Mouse (Mus musculus) cerebellum, adult (tissue): ENCODE data around the gene Tcl1.
"Not testable (repeated sequence)": the region's sequence is repeated elsewhere in the genome, so short reads cannot be mapped to it uniquely, and the experiment has no call there.

Experiments
- ATAC-seq: cut with Nextera tagmentation; 2 replicates; pipeline ENCODE4 v1.9.2; 2017; ENCODE audit warnings: mild to moderate bottlenecking, moderate library complexity, mixed read lengths; ENCODE audit not compliant: insufficient number of reproducible peaks, low FRiP score, low TSS enrichment

Tcl1 gene

DNA sequence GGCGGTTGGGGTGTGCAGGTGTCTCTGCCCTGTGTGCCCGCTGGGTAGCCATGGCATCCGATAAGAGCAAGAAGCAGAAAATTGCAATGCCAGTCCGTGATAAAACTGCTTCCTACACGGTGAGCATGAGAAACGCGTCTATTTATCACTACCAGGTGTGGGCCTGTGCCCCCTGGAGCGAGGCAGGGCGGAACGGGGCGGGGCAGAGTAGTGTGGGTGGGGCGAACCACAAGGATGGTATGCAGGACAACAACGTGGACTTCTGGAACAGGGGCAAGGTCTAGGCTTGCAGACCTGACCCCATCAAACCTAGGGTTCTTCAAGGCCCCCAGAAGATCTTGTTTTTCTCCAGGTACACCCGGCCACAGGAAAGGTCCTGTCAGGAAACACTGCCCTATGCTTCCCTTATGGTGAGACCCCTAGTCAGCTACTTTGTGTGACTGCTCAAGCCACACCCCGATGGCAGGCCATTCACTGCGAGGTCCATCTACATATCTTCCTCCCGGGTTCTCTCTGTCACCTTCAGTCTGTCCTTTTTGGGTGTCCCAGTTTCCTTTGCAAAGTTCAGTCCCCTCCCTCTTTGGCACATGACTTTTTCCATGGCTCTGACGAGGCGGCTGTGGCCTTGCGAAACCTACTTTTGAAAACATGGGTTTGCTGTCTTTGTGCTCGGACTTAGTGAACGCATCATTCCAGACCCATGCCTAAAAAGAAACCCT is at the start of gene Tcl1:
Gene Tcl1 (minus strand): TSS at position 193 of the 719 bp plus-strand sequence.
- no peak for ATAC-seq

GRCm38 (mm10) chr12:105271016-105271965 is 48.7 kb upstream of the Tcl1 start:
- no peak for ATAC-seq

DNA sequence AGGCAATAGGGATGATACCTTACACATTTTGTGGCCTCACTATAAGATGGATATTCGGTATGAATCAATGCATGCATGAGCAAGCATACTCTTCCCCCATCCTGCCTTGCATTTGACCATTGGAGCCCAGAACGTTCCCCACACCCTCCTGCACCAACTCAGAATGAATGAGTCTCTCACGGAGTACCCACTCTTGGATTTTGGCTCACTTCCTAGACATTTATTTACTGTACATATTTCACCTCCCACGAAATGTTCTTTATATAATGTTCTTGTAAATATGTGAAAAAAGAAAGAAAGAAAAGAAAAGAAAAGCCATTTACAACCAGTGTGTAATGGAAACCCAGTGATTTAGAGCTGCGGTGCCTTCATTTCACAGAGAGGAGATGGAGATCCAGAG is 44.5 kb upstream of the Tcl1 start:
- no peak for ATAC-seq

DNA sequence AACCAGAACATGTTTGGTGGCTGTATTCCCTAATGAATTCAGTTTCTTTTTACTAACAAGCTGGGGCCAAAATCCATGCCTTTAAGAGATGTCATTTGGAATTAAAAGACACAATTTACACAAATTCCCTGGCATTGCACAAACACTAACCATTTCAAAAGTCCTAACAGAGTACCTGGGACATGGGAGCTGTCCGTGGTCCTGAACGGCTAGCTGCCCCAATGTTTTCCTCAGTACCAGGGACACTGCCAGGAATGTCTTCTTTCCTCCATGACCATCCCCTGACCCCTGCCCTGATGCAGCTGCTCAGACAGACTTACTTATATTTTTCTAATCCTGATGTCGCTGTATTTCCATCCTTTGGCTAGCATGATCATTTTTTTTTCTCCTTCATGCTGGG is 43.5 kb upstream of the Tcl1 start:
- ATAC-seq: no peak

- no peak for ATAC-seq
Observed at GRCm38 (mm10) chr12:105259221-105259620, 36.6 kb upstream of the Tcl1 start.

DNA sequence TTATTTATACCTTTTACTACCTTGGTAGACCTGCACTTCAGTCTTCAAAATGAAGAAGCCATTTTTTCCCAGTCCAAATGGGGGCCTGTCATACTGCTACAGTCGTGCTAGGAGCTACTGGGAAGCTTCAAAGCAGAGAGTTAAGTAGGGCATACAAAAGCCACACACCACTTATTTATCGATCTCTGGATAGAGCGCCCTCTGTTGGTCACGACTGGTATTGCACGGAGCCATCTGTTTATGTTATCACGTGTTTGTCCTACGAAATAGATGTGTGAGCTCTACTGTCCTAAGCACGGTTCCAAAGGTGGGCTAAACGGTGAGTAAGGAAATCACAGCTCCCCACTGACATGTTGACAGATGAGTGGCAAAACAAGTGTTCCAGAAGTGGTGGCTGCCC is 36.2 kb upstream of the Tcl1 start:
- ATAC-seq: no peak

- ATAC-seq: no peak
Observed at GRCm38 (mm10) chr12:105253796-105254195, 31.2 kb upstream of the Tcl1 start.

DNA sequence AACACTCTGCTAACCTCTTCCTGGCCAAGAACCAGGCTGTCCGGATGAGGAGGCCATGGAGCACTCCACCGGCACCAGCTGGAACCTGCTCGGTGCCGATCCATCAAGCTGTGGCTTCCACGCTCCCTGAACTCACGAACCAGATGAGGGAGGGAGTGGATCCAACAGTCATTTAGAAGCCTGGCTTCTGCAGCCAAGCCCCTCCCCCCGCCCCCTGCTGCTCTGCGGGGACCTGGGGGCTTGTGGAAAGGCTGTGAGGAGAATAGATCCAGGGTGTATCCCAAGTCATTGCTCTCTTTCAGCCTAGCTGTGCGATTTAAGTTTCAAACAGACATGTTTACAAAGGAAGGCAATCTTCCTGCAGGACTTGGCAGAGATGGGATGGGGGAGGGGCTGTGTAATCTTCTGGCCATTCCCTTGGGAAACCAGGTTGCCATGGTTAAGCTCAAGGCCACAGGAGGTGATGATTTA is 26.2 kb upstream of the Tcl1 start:
- ATAC-seq: 0 out of 2 replicates have a peak, but pooled peaks have one; percentile 46

DNA sequence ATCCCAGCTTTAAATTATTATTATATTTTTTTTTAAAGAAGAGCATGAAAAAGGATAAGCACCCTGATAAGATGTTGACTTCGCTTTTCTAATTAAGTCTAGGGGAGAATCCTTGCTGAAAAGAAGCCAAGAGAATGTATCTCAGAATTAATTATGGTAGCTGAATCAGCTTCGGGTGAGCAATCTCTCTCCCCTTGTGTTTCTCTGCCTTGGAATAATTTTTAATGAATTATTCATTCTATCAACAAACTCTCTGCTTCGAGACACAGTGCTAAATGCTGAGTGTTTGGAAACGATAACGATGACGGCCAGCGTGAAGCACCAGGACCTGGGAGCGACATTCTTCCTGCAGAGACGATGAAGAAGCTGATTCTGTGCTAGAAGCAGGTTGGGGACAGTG is 16.5 kb upstream of the Tcl1 start:
- ATAC-seq: no peak

DNA sequence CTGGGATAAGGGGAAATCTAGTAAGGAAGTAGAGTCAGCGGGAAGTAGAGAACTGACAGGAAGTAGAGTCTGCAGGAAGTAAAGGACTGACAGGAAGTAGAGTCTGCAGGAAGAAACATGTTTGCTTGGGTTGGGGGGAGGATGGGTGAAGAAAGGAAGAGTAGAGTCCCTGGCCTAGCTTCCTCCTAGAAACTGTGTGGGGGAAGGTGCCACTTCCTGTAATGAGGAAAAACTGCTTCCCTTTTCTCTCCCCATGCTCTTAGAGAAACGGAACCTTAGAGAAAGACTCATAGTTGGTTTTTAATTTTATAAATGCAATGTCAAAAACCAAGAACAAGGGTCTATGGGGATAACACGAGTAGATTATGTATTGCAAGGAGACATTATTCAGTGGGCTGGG is 12.5 kb upstream of the Tcl1 start:
- no peak for ATAC-seq

- ATAC-seq: no peak
Observed at GRCm38 (mm10) chr12:105234362-105234761, 11.8 kb upstream of the Tcl1 start.

GRCm38 (mm10) chr12:105224621-105225320 is 2.2 kb upstream of the Tcl1 start:
- no peak for ATAC-seq

DNA sequence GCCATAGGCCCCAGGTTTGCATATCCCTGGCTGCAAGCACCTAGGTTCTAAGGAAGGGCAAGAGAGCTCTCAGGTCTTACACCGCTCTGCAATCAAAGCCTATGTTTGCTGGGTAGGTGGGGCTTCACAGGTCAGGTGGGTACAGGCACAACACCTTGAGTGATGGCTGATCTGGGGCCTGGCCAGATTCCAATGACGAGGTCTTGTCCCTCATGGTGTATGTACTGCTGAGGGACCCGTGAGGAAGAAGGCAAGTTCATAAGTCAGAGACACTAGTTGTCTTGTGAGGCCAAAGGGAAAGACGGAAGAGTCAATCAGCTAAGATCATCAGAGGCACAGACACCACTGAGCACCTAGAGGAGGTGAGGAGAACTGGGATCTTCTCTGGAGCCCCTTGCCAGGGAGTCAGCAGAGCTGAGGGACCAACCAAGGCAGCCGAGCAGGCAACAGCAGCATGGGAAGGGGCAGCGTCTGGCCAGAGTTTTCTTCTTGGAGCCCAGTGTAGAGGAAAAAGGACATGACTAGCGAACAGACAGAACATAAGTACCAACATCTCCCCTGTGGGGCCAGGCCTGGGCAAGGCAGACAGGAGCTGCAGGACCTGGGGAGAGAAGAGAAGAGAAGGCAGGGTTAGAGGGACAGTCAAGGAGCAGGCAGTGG is 5.4 kb downstream of the Tcl1 start:
- no peak for ATAC-seq

GRCm38 (mm10) chr12:105209231-105209630 is 13.4 kb downstream of the Tcl1 start:
- no peak for ATAC-seq

- ATAC-seq: no peak
Observed at GRCm38 (mm10) chr12:105208441-105208840, 14.2 kb downstream of the Tcl1 start.

GRCm38 (mm10) chr12:105207071-105207470 is 15.5 kb downstream of the Tcl1 start:
- ATAC-seq: no peak

- not testable (repeated sequence) for ATAC-seq
Observed at GRCm38 (mm10) chr12:105201657-105202056, 20.9 kb downstream of the Tcl1 start, which contains the start of gene Tcl1b4. Gene Tcl1b4 (plus strand): TSS chr12:105201957.

- not testable (repeated sequence) for ATAC-seq
Observed at GRCm38 (mm10) chr12:105199684-105200497, 22.7 kb downstream of the Tcl1 start.

GRCm38 (mm10) chr12:105190743-105191142 is 31.9 kb downstream of the Tcl1 start, which contains the start of gene Tcl1b3:
Gene Tcl1b3 (plus strand): TSS chr12:105191043.
- not testable (repeated sequence) for ATAC-seq
